In the genomic region with DNA sequence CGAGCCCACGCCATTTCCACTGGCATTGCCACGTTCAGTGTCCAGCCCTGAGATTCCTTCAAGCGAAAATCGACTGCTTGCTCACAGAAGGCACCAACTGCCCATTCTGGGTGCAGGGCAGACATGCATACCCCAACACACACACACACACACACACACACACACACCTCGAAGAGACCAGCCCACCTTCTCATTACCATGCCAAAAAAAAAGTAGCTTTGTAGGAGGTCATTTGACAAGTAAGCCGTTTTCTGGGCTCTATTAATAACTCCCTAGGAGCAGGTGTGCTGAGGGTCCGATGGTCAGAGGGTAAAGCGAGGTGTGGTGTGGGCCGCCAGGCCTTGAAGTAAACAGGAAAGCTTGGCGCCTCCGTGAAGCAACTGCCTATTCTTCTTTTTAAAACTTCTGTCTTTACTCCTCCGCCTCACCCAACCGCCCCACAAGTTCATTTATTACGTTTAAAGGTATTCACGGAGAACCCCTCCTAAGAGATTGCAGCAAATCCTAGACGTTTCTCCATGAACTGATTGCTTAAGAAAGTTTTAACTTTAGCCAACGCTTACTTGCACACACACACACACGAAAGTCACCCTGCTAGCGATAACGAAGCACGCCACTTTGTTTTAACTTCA, we compare ENCODE assay signal across 8 mouse cellular contexts. TPM values are rescaled to one million over a fixed set of nuclear protein-coding genes. Genes with fewer than 3 reads are reported as not detected.
A peak's percentile ranks its signal among the peaks of the same experiment; 100 is the strongest.
DNase-seq lines count a peak whose midpoint lies in the region; ATAC-seq and TF ChIP-seq lines count a peak whose summit lies in the region.

No protein-coding gene starts in this region.

- peak overlapping the region; percentile 81 for H3K4me3 ChIP-seq in lung, adult 2 months (replicated peaks; ENCODE audit: extremely low read depth, low read depth, low read length)
- H3K4me3 ChIP-seq in limb, embryonic 10.5 days: peak overlapping the region; percentile 69
- H3K4me3 ChIP-seq in myocyte: peak overlapping the region; percentile 58

- peak overlapping the region; percentile 31; the same call in 1 of the 2 replicates for H3K27ac ChIP-seq in limb, embryonic 10.5 days

- peak overlapping the region; percentile 97 for H3K4me2 ChIP-seq in myocyte (ENCODE audit: low read depth)

- H3K27me3 ChIP-seq in limb, embryonic 10.5 days (ENCODE audit: low read depth, poor library complexity, severe bottlenecking): 0 out of 2 replicates have a peak, but pooled peaks cover 6% of the 10 kb centered on the region
- H3K27me3 ChIP-seq in myocyte (ENCODE audit: control insufficient read depth, insufficient read depth, insufficient read length): no peaks in the 10 kb centered on the region

- H3K36me3 ChIP-seq in limb, embryonic 10.5 days: peaks cover 11% of the 10 kb centered on the region; the same call in 1 of the 2 replicates
- H3K36me3 ChIP-seq in myocyte (ENCODE audit: control insufficient read depth, insufficient read depth): no peaks in the 10 kb centered on the region

- TF ChIP-seq CTCF in lung, adult 2 months (IDR thresholded peaks at IDR 0.05; ENCODE audit: insufficient read depth, low read length): no peak

- no peaks in the 10 kb centered on the region for H3K4me1 ChIP-seq in lung, adult 2 months (ENCODE audit: control insufficient read depth, insufficient read depth, low read length)
- H3K4me1 ChIP-seq in limb, embryonic 10.5 days: peaks cover 21% of the 10 kb centered on the region

- H3ac ChIP-seq in myocyte (ENCODE audit: control insufficient read depth, insufficient read length): no peak overlapping the region

- H3K79me2 ChIP-seq in myocyte (ENCODE audit: control insufficient read depth, insufficient read depth): no peaks in the 10 kb centered on the region

- 12% methylated on average over 22 of the region's 22 CpGs for WGBS in lung, adult 2 months
- 19% methylated on average over 22 of the region's 22 CpGs for WGBS in limb, embryonic 10.5 days

- intact Hi-C loops in left cerebral cortex, postnatal 10 days (cut with DNase I): loop anchor here (2.0 to 5.0 kb wide), 2 partner anchors 51 to 173 kb away; a partner anchor contains a TSS

- ATAC-seq in granulocyte monocyte progenitor cell, adult 5-6 weeks (replicated peaks; ENCODE audit: poor library complexity, severe bottlenecking): peak; percentile 13; the same call in 1 of the 2 replicates

- peak; percentile 36 for DNase-seq in lung, adult 2 months
- no peak for DNase-seq in lung, postnatal 25 days (ENCODE audit: low spot score)
- peak; percentile 33 for DNase-seq in limb, embryonic 10.5 days (ENCODE audit: low spot score)
- no peak for DNase-seq in left cerebral cortex, postnatal 10 days (ENCODE audit: extremely low spot score in 1 of 2, low spot score in 2 of 2)
- no peak for DNase-seq in layer of hippocampus, adult 8-10 months (ENCODE audit: low spot score in 2 of 2)
- no peak for DNase-seq in ovary, postnatal 14 days (ENCODE audit: low spot score)

- H3K9me3 ChIP-seq in limb, embryonic 10.5 days (replicated peaks): no peaks in the 10 kb centered on the region

- TF ChIP-seq POLR2A in lung, adult 2 months (IDR thresholded peaks at IDR 0.05; ENCODE audit: borderline replicate concordance, extremely low read depth, low read depth, low read length): peak; percentile 64; the same call in 1 of the 2 replicates
- no peak for TF ChIP-seq POLR2A in myocyte (IDR thresholded peaks at IDR 0.05; ENCODE audit: insufficient read length, low read depth)

TF ChIP-seq in myocyte, 11 proteins besides CTCF, POLR2A, EP300 and RAD21:
- TF ChIP-seq MYOG (IDR thresholded peaks at IDR 0.05; ENCODE audit: control insufficient read depth in 1 of 3, insufficient read depth in 1 of 3, insufficient read length in 2 of 3, low read depth in 2 of 3) (no peak), TCF3 (IDR thresholded peaks at IDR 0.05; ENCODE audit: insufficient read length, low read depth) (no peak), MYOD1 (IDR thresholded peaks at IDR 0.05; ENCODE audit: control insufficient read depth in 1 of 3, insufficient read length in 2 of 3, low read depth in 2 of 3) (no peak)
TF ChIP-seq in myocyte: peak in this region for 0.

RNA-seq across cellular contexts. Expression of a gene that starts 1.3 kb away (rescaled TPM):
- 230 and 289 TPM in 2 replicates for polyA plus RNA-seq in lung, adult 2 months (2012; rRNA removed)
- total RNA-seq in granulocyte monocyte progenitor cell, adult 5-6 weeks (2014; fragmentation: Nextera tagmentation): 0.77 and 1.6 TPM in 2 replicates
- 0.26 and 1.0 TPM in 2 replicates for total RNA-seq in granulocyte monocyte progenitor cell, adult 5-6 weeks (2017)
- polyA plus RNA-seq in limb, embryonic 10.5 days (2016; fragmentation: Nextera tagmentation; extraction: Ambion mirVana): 10.1 and 12.1 TPM in 2 replicates
- 3.1 TPM for polyA plus RNA-seq in myocyte (2012; fragmentation: generic; extraction: Trizol)
- total RNA-seq in left cerebral cortex, postnatal 10 days (2021): 10 to 100 TPM; 49.3 to 56.3 TPM
- total RNA-seq in layer of hippocampus, adult 8-10 months (2022): 100 to 1,000 TPM in 2 of 4 experiments, 10 to 100 TPM in 2; 86.8 to 114 (median 95.9) TPM

Comparison
In these comparisons a context has a peak if more than half of its experiments do, and no peak if none do; other contexts are left out.
1. DNase-seq: peak in lung, adult 2 months (single experiment) and limb, embryonic 10.5 days (single experiment); none in lung, postnatal 25 days (single experiment), left cerebral cortex, postnatal 10 days (0 of 2), layer of hippocampus, adult 8-10 months (0 of 2) and ovary, postnatal 14 days (single experiment).
2. RNA of a gene that starts 1.3 kb away (total RNA-seq): 86.8 to 114 TPM in layer of hippocampus, adult 8-10 months and 49.3 to 56.3 TPM in left cerebral cortex, postnatal 10 days; 0.26 to 1.6 TPM in granulocyte monocyte progenitor cell, adult 5-6 weeks; every median in the first group is over 10 times any median in the second.
3. Peak in every context shown above with its lines, with median percentiles within 50 percentile points of each other: H3K4me3 ChIP-seq.